Mouse (Mus musculus) CH12.LX (cell line): Measurements from ENCODE around the gene Cenpn. TPM values are rescaled to one million over a fixed set of nuclear protein-coding genes. Genes with fewer than 3 reads are reported as not detected.
A peak's percentile ranks its signal among the peaks of the same experiment; 100 is the strongest.

Source experiments
- DNase-seq: peaks from one replicate; pipeline ENCODE4 v3.0.0-alpha.2; 2013; ENCODE audit errors: extremely low read depth
- H3K27ac ChIP-seq: 2 replicates; pipeline ENCODE4 v1.5.1; 2012; ENCODE audit warnings: low read depth, mild to moderate bottlenecking, control low read depth, moderate library complexity; ENCODE audit not compliant: insufficient read depth
- H3K27me3 ChIP-seq: replicated peaks from 2 replicates; pipeline ENCODE3; 2012; ENCODE audit warnings: inconsistent platforms
- H3K36me3 ChIP-seq, 2 experiments: replicated peaks in 1 of 2; 2 replicates each; pipeline versions ENCODE3 to v1.6.1; 2012; ENCODE audit warnings: inconsistent platforms in 1 of 2, low read length in 1 of 2, mild to moderate bottlenecking in 1 of 2, mixed read lengths in 1 of 2, moderate library complexity in 1 of 2; ENCODE audit not compliant: control insufficient read depth in 1 of 2, insufficient read depth in 1 of 2
- H3K4me1 ChIP-seq, 2 experiments: 2 replicates each; pipeline ENCODE4 v1.6.1; 2012; ENCODE audit warnings: inconsistent platforms in 1 of 2, moderate library complexity in 1 of 2; ENCODE audit not compliant: insufficient read depth in 2 of 2, control insufficient read depth in 1 of 2
- H3K4me2 ChIP-seq: 2 replicates; pipeline ENCODE4 v1.6.1; 2012; ENCODE audit warnings: low read depth, mild to moderate bottlenecking, control low read depth; ENCODE audit not compliant: poor library complexity, insufficient read depth, severe bottlenecking
- H3K4me3 ChIP-seq, 3 experiments: fragments of 150-350 bp in 1 of 3; sonication (generic) in 1 of 3; replicated peaks in 1 of 3; 2 replicates each; pipeline versions ENCODE3 to v1.5.1; 2011 to 2012; ENCODE audit warnings: low read depth in 2 of 3, low read length in 2 of 3, mild to moderate bottlenecking in 2 of 3, moderate library complexity in 2 of 3, control low read depth in 1 of 3, improper control_type of control experiment in 1 of 3, inconsistent platforms in 1 of 3, mixed read lengths in 1 of 3; ENCODE audit not compliant: poor library complexity in 1 of 3
- H3K79me2 ChIP-seq: replicated peaks from 2 replicates; pipeline ENCODE4 v1.6.1; 2012; ENCODE audit warnings: mild to moderate bottlenecking, moderate library complexity; ENCODE audit not compliant: control insufficient read depth, poor library complexity, insufficient read depth, severe bottlenecking; ENCODE audit errors: extremely low read depth
- H3K9ac ChIP-seq: 2 replicates; pipeline ENCODE4 v1.6.1; 2012; ENCODE audit warnings: low read depth, mild to moderate bottlenecking, control low read depth, moderate library complexity; ENCODE audit not compliant: insufficient read depth
- H3K9me3 ChIP-seq: replicated peaks from 2 replicates; pipeline ENCODE3; 2012; ENCODE audit warnings: low read length, inconsistent platforms, mixed read lengths
- BHLHE40 ChIP-seq: IDR thresholded peaks from 2 replicates; pipeline ENCODE4 v1.6.1; 2011; ENCODE audit warnings: mild to moderate bottlenecking, low read depth, low read length, improper control_type of control experiment
- CHD1 ChIP-seq: IDR thresholded peaks from 2 replicates; pipeline ENCODE4 v1.6.1; 2012; ENCODE audit warnings: low read depth, low read length, improper control_type of control experiment, inconsistent platforms
- CHD2 ChIP-seq: IDR thresholded peaks from 2 replicates; pipeline ENCODE4 v1.6.1; 2011; ENCODE audit warnings: low read length, improper control_type of control experiment
- E2F4 ChIP-seq: IDR thresholded peaks from 2 replicates; pipeline ENCODE4 v1.6.1; 2011; ENCODE audit warnings: low read depth, low read length, improper control_type of control experiment; ENCODE audit not compliant: insufficient replicate concordance
- ELF1 ChIP-seq: IDR thresholded peaks from 2 replicates; pipeline ENCODE4 v1.6.1; 2014; ENCODE audit warnings: low read depth, mild to moderate bottlenecking, inconsistent platforms, low read length, improper control_type of control experiment
- EP300 ChIP-seq: IDR thresholded peaks from 2 replicates; pipeline ENCODE4 v1.6.1; 2011; ENCODE audit warnings: low read length, improper control_type of control experiment
- ETS1 ChIP-seq: conservative IDR thresholded peaks from 2 replicates; pipeline ENCODE4 v1.6.1; 2012; ENCODE audit warnings: low read depth, mild to moderate bottlenecking, inconsistent platforms, low read length, improper control_type of control experiment, moderate library complexity
- HCFC1 ChIP-seq: IDR thresholded peaks from 2 replicates; pipeline ENCODE4 v1.6.1; 2012; ENCODE audit warnings: low read depth, mild to moderate bottlenecking, inconsistent platforms, low read length, improper control_type of control experiment
- IRF4 ChIP-seq: IDR thresholded peaks from 2 replicates; pipeline ENCODE4 v1.6.1; 2014; ENCODE audit warnings: low read depth, mild to moderate bottlenecking, inconsistent platforms, low read length, improper control_type of control experiment
- JUN ChIP-seq: IDR thresholded peaks from 2 replicates; pipeline ENCODE4 v1.6.1; 2011; ENCODE audit warnings: low read depth, mild to moderate bottlenecking, low read length, improper control_type of control experiment, moderate library complexity; ENCODE audit not compliant: insufficient read depth
- JUND ChIP-seq: conservative IDR thresholded peaks from 2 replicates; pipeline ENCODE4 v1.6.1; 2011; ENCODE audit warnings: low read depth, low read length, improper control_type of control experiment
- KAT2A ChIP-seq: IDR thresholded peaks from 2 replicates; pipeline ENCODE4 v1.6.1; 2012; ENCODE audit warnings: low read length, improper control_type of control experiment, inconsistent platforms; ENCODE audit not compliant: insufficient replicate concordance
- MAFK ChIP-seq: IDR thresholded peaks from 2 replicates; pipeline ENCODE4 v1.6.1; 2011; ENCODE audit warnings: low read length, improper control_type of control experiment; ENCODE audit not compliant: insufficient replicate concordance
- MAX ChIP-seq: IDR thresholded peaks from 2 replicates; pipeline ENCODE4 v1.6.1; 2011; ENCODE audit warnings: low read length, improper control_type of control experiment
- MAZ ChIP-seq: IDR thresholded peaks from 2 replicates; pipeline ENCODE4 v1.6.1; 2012; ENCODE audit warnings: low read depth, mild to moderate bottlenecking, inconsistent platforms, low read length, improper control_type of control experiment, moderate library complexity
- MEF2A ChIP-seq: IDR thresholded peaks from 2 replicates; pipeline ENCODE4 v1.6.1; 2014; ENCODE audit warnings: low read depth, mild to moderate bottlenecking, inconsistent platforms, low read length, improper control_type of control experiment, borderline replicate concordance
- MXI1 ChIP-seq: IDR thresholded peaks from 2 replicates; pipeline ENCODE4 v1.6.1; 2011; ENCODE audit warnings: mild to moderate bottlenecking, low read depth, low read length, improper control_type of control experiment
- NELFE ChIP-seq: IDR thresholded peaks from 2 replicates; pipeline ENCODE4 v1.6.1; 2011; ENCODE audit warnings: low read depth, low read length, improper control_type of control experiment
- PAX5 ChIP-seq: IDR thresholded peaks from 2 replicates; pipeline ENCODE4 v1.6.1; 2012; ENCODE audit warnings: low read length, inconsistent platforms, mixed read lengths
- SIN3A ChIP-seq: IDR thresholded peaks from 2 replicates; pipeline ENCODE4 v1.6.1; 2012; ENCODE audit warnings: low read length, improper control_type of control experiment, inconsistent platforms
- TBP ChIP-seq: conservative IDR thresholded peaks from 2 replicates; pipeline ENCODE4 v1.6.1; 2011; ENCODE audit warnings: low read depth, low read length, improper control_type of control experiment
- USF1 ChIP-seq: IDR thresholded peaks from 2 replicates; pipeline ENCODE4 v1.6.1; 2014; ENCODE audit warnings: low read depth, mild to moderate bottlenecking, inconsistent platforms, low read length, improper control_type of control experiment
- USF2 ChIP-seq: conservative IDR thresholded peaks from 2 replicates; pipeline ENCODE4 v1.6.1; 2011; ENCODE audit warnings: low read depth, low read length, improper control_type of control experiment
- ZC3H11A ChIP-seq: IDR thresholded peaks from 2 replicates; pipeline ENCODE4 v1.6.1; 2012; ENCODE audit warnings: low read depth, mild to moderate bottlenecking, inconsistent platforms, low read length, improper control_type of control experiment
- ZKSCAN1 ChIP-seq: IDR thresholded peaks from 2 replicates; pipeline ENCODE4 v1.6.1; 2012; ENCODE audit warnings: low read depth, inconsistent platforms, low read length, improper control_type of control experiment, borderline replicate concordance
- dilution Hi-C: fragments of 300-500 bp; cut with MboI; formaldehyde crosslinking; loops from 2 replicates; pipeline ENCODE4 v1.14.3; 2020; ENCODE audit warnings: low sequenced_read_pairs; ENCODE audit not compliant: extremely low pct_unique_long_range_greater_than_20kb, extremely low pct_ligation_motif_present
- in situ Hi-C: fragments of 300-500 bp; cut with MboI; formaldehyde crosslinking; loops from 3 replicates; pipeline ENCODE4 v1.14.3; 2019; ENCODE audit warnings: low sequenced_read_pairs, low pct_ligation_motif_present, low pct_unique_long_range_greater_than_20kb, mixed read lengths
- polyA plus RNA-seq: library from polyadenylated mRNA; unstranded; fragments of >175 nt; gene quantifications from 2 replicates; pipeline ENCODE4 v1.2.1, GENCODE M21; 2012; ENCODE audit warnings: low read depth; ENCODE audit not compliant: insufficient read length
- total RNA-seq, 2 experiments: library from RNA; depleted of rRNA; stranded (reverse); fragments of 300-350 nt in 1 of 2; fragments of >200 nt in 1 of 2; gene quantifications; 2 replicates each; pipeline ENCODE4 v1.2.3; 2012 to 2014

Cenpn gene
- total and polyA plus RNA-seq, 3 experiments: 26.3 to 52.0 (median 45.6) TPM

DNA sequence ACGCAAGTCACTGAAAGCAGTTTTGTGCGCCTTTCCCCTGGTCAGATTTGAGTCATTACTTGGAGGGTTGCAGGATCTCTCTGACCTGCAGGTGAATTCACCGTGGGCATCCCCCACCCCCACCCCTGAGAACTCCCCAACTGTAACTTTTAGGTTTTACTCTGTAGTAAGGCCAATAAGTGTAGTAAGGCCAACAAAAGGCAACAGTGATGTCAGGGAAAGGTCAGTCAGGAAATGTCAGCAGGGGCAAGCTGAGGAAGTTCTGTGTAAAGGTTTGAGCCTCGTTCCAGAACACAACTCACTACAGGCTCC lies 22.8 kb downstream of the Cenpn start (continued):
- TF ChIP-seq PAX5 (no peak), MEF2A (no peak), KAT2A (no peak), CHD1 (no peak), ELF1 (no peak), SIN3A (no peak; the same call in 1 of the 2 replicates), MAX (no peak), JUN (no peak), JUND (peak; percentile 39; the same call in 1 of the 2 replicates)
- TF ChIP-seq, all 38 proteins: peak for 6

DNA sequence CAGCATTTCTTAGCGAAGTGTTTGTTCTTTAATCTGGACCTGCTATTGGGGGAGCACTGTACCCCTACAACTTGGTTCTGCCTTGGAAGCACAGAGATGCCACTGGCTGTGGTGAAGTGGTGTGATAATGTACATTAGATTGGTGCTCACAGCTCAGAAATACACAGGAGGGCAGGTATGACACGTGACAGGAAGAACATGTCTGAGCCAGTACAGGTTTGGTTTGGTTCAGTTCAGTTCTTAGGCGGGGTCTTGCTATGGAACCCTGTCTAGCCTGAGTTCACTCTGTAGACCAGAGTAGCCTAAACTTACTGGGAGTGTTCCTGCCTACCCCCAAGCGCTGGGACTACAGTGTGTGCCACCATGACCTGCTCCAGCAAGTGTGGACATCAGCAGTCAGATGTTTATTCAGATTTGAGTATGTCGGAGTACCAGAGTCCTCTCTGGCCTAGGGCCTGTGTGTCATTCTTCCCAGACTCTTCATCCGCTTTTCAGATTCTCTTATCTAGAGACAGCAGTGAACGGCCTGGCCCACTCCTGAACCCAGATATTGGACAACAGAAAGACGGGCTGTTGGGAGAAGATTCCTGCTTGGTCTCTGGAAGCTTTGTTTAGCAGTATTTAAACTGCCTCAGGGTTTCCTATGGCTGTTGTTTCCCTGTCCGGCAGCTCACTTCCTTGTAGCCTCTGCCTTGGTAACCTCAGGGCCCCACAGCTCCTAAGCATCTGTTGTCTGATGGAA lies 23.8 kb downstream of the Cenpn start:
- Histone ChIP-seq H3K9ac (peak overlapping the region; percentile 79), H3K4me1 (peaks cover 11 to 46% of the 10 kb centered on the region in 2 experiments), H3K4me3 (peak overlapping the region; percentile 13 to 98 (median 36)), H3K27ac (peak overlapping the region; percentile 92), H3K79me2 (peaks cover 49% of the 10 kb centered on the region), H3K36me3 (peaks cover 6 to 31% of the 10 kb centered on the region in 2 experiments), H3K27me3 (no peaks in the 10 kb centered on the region), H3K4me2 (peak overlapping the region; percentile 98), H3K9me3 (no peaks in the 10 kb centered on the region)
- in situ Hi-C loops: no loop called here
- dilution Hi-C loops: no loop called here
- no peak for DNase-seq
- TF ChIP-seq ZKSCAN1 (no peak), HCFC1 (no peak), MXI1 (peak; percentile 53; the same call in 1 of the 2 replicates), MAZ (no peak), SIN3A (peak; percentile 42; the same call in 1 of the 2 replicates), ELF1 (peak; percentile 43; the same call in 1 of the 2 replicates), E2F4 (no peak), CHD2 (no peak), ETS1 (no peak), MAFK (no peak), NELFE (no peak), MAX (peak; percentile 69), EP300 (0 out of 2 replicates have a peak, but pooled peaks have one; percentile 0), USF2 (peak; percentile 66; the same call in 1 of the 2 replicates), TBP (no peak), USF1 (peak; percentile 75), IRF4 (0 out of 2 replicates have a peak, but pooled peaks have one; percentile 5), ZC3H11A (no peak), BHLHE40 (peak; percentile 65)
